Mouse (Mus musculus) hindbrain, embryonic 15.5 days (tissue): ENCODE results near the gene Tmem220. TPM values are rescaled to one million over a fixed set of nuclear protein-coding genes. Genes with fewer than 3 reads are reported as not detected.

Experiments
- ATAC-seq: fragments of 200-750 bp; cut with Nextera tagmentation; 2 replicates; pipeline ENCODE4 v1.8.0; 2017; ENCODE audit warnings: low read depth, moderate number of reproducible peaks, moderate TSS enrichment; ENCODE audit not compliant: low FRiP score
- H3K27ac ChIP-seq: fragments of 300-500 bp; sonication (generic); replicated peaks from 2 replicates; pipeline ENCODE4 v1.5.1; 2015; ENCODE audit warnings: mild to moderate bottlenecking, inconsistent platforms
- H3K27me3 ChIP-seq: fragments of 300-500 bp; sonication (generic); 2 replicates; pipeline ENCODE4 v1.6.1; 2015; ENCODE audit warnings: control low read depth, inconsistent platforms
- H3K36me3 ChIP-seq: fragments of 300-500 bp; sonication (generic); 2 replicates; pipeline ENCODE4 v1.6.1; 2015; ENCODE audit warnings: control low read depth, inconsistent platforms
- H3K4me1 ChIP-seq: fragments of 300-500 bp; sonication (generic); replicated peaks from 2 replicates; pipeline ENCODE4 v1.6.1; 2015; ENCODE audit warnings: control low read depth, inconsistent platforms
- H3K4me2 ChIP-seq: fragments of 300-500 bp; sonication (generic); 2 replicates; pipeline ENCODE4 v1.6.1; 2015; ENCODE audit warnings: moderate library complexity, mild to moderate bottlenecking, inconsistent platforms
- H3K4me3 ChIP-seq: fragments of 300-500 bp; sonication (generic); 2 replicates; pipeline ENCODE4 v1.5.1; 2015; ENCODE audit warnings: mild to moderate bottlenecking, inconsistent platforms
- H3K9ac ChIP-seq: fragments of 300-500 bp; sonication (generic); 2 replicates; pipeline ENCODE4 v1.6.1; 2015; ENCODE audit warnings: inconsistent platforms
- H3K9me3 ChIP-seq: fragments of 300-500 bp; sonication (generic); 2 replicates; pipeline ENCODE4 v1.6.1; 2016; ENCODE audit warnings: control low read depth, inconsistent platforms
- WGBS: fragments of 180-500 bp; shearing (Covaris S2); methylation state at CpG from one replicate; pipeline ENCODE4 v1.1.7; 2015; 5-methylcytosine and 5-hydroxymethylcytosine counted together
- polyA plus RNA-seq: library from polyadenylated mRNA; unstranded; fragments of >200 nt; fragmentation: Nextera tagmentation; extraction: Ambion mirVana; gene quantifications from 2 replicates; pipeline ENCODE4 v1.2.1, GENCODE M21; 2015

Gene Tmem220
- polyA plus RNA-seq, result 0.34 and 0.67 TPM in 2 replicates

DNA sequence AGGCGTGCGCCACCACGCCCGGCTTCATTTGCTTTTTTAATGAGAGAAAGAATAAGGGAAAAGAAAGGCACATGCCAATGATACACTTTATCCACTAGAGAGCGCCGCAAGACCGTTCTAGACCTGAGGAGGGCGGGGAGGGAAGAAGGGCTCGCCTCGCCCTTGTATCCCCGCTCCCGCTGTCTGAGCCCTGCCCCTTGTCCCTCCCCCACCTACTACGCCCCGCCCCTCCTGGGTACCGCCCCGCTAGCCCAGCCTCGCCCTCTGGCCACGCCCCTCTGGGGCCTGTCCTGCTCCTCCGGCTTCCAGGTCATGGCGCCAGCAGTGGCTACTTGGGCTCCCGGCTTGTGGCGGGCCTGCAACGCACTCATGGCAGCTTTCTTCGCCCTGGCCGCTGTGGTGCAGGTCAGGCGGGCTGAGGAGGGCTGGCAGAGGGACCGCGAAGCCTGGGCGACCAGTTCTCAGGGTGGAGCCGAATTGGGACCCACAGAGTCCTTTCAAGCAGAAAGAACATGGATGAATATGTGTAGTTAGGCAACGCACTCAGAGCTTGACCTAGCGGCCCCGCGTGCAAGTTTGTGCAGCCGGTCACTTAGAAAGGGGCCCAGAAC lies at the start of gene Tmem220:
Gene Tmem220 (plus strand): TSS at position 288 of the 611 bp plus-strand sequence.
- H3K4me2 ChIP-seq, result peak within 1 kb of the TSS; percentile 70
- H3K27ac ChIP-seq, result 0 out of 2 replicates have a peak within 1 kb of the TSS, but pooled peaks have one; percentile 12
- 2% methylated on average over 35 of the region's 35 CpGs for WGBS
- ATAC-seq, result peak; percentile 95
- peaks cover 17% of the 10 kb centered on the region; the same call in 1 of the 2 replicates for H3K4me1 ChIP-seq
- no peaks in the 10 kb centered on the region for H3K9me3 ChIP-seq
- peak within 1 kb of the TSS; percentile 41 for H3K4me3 ChIP-seq
- peak within 1 kb of the TSS; percentile 50 for H3K9ac ChIP-seq
- H3K27me3 ChIP-seq, result 0 out of 2 replicates have a peak, but pooled peaks cover 2% of the 10 kb centered on the region
- H3K36me3 ChIP-seq, result no peaks in the 10 kb centered on the region

DNA sequence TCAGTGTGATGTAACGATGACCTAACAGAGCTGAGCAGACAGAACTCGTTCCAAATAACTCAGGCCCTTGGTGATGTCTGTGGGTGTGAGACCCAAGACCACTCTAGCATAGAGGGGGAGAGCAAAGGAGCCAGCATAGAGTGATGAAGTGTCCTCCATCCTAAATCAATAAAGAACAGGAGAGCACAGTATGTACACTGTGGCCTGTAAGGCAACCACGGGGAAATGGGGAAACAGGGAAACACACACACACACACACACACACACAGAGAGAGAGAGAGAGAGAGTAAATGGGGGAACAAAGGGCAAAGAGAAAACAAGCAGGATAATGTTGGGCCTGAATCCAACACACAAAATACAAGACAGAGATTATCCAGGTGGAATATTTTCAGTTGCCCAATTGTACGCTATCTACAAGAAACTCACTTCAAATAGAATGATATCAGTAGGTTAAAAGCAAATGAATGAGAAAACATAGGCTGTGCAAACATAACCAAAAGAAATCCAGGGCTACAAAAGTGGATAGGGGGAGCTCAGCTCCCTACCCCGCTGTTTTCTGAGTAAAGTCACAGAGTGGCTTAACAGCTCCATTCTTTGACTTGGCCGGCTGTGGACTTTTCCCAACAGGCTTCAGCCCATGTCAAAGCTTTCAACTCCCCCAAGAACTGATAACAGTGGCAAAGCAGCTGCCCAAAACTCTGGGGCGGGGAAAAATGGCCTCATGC lies 49.2 kb upstream of the Tmem220 start:
- Histone ChIP-seq H3K9ac (no peak overlapping the region), H3K4me1 (no peaks in the 10 kb centered on the region), H3K4me2 (no peak overlapping the region), H3K4me3 (no peak overlapping the region), H3K27ac (no peak overlapping the region), H3K9me3 (0 out of 2 replicates have a peak, but pooled peaks cover 10% of the 10 kb centered on the region), H3K36me3 (no peaks in the 10 kb centered on the region), H3K27me3 (no peaks in the 10 kb centered on the region)
- no peak for ATAC-seq
- 94% methylated on average over 7 of the region's 7 CpGs for WGBS

DNA sequence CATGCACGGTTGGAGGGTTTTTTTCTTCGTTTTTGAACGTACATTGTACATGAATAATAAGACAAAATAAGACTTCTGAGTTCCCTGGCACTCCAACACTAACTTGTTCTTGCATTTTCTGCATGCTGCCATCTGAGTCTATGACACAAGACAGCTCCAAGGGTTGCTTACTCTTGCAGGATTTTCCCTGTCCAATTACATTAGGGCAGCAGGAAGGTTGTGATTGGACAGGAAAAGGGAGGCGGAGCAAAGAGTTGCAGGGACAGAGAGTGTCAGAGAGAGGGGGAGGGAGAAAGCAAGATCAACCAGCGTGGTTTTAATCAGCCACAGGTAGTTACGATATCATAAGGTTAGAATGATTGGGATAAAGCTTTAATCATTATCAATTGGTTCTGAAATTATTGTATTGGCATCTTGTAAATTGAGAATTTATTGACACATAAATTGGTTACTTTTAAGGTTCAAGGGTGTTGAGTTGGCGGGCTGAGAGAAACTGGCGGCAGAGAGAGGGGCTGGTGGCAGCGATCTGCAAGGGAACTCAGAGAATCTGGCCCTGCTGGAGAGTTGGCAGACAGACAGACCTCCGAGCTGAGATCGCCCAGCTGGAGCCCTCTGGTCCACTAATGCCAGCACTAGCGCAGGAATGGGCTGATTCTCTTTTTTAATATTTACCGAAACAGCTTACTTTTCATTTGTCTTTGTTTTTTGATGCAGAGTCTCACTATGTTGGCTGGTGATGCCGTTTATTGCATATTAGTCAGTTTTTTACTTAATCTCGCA lies 43.4 kb upstream of the Tmem220 start:
- H3K27ac ChIP-seq, result no peak overlapping the region
- no peaks in the 10 kb centered on the region for H3K27me3 ChIP-seq
- H3K9ac ChIP-seq, result no peak overlapping the region
- no peaks in the 10 kb centered on the region for H3K9me3 ChIP-seq
- WGBS, result 78% methylated on average over 15 of the region's 15 CpGs
- no peaks in the 10 kb centered on the region for H3K36me3 ChIP-seq
- no peak overlapping the region for H3K4me3 ChIP-seq
- no peak for ATAC-seq
- peaks cover 15% of the 10 kb centered on the region for H3K4me1 ChIP-seq
- no peak overlapping the region for H3K4me2 ChIP-seq

DNA sequence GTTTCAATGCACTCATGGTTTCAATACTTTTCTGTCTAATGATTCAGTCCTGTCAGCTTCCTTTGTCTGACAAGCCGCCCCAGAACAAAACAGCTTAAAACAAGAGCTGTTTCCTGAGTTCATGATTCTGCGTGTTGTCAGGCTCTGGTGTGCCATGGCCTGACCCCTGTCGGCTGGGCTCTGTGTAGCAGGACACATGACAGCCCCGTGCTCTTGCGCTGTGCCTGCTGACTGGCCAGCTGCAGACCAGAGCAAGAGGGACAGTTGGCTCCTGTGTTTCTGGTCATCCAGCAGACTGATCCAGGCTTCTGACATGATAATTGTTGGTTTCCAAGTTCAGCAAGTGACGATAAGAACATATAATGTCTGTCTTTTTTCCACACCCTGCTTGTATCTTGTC lies 42.2 kb upstream of the Tmem220 start:
- Histone ChIP-seq H3K4me3 (no peak overlapping the region), H3K4me1 (peaks cover 15% of the 10 kb centered on the region), H3K27me3 (no peaks in the 10 kb centered on the region), H3K9me3 (no peaks in the 10 kb centered on the region), H3K27ac (no peak overlapping the region), H3K9ac (no peak overlapping the region), H3K4me2 (no peak overlapping the region), H3K36me3 (no peaks in the 10 kb centered on the region)
- WGBS, result 38% methylated on average over 6 of the region's 6 CpGs
- ATAC-seq, result no peak

DNA sequence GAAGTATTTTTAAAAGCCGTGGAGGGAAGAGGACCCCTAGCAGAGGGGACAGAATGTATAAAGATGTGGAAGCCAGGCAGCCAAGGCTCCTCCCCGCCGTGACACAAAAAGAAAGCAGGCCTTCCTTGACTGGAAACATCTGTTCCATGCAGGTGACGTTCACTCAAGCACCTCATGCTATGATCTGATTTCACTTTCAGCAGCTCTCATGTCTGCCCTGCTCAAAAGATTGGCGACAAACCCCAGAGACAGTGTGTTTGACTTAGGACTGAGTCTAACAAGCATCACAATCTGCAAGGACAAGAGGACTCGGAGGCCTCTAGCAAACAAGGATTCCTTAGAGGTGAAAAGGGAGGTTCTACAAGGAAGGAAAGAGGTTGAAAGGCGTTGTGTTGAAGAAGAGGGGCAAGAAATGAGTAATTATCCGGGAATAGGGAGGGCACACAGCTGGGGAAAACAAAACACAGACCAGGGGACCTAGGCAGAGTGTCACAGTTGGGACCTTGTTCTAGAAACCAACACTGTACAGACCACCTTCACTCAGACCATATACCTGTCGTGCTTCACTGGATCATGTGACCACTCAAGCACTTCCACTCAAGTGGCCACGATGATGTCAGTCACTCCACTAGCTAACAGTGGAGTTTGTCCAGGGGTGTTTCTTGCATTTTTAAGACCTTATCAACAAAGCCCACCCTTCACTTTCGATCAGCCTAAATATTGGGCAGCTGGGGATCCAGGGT lies 41.4 kb upstream of the Tmem220 start:
- H3K4me2 ChIP-seq, result no peak overlapping the region
- 65% methylated on average over 11 of the region's 11 CpGs for WGBS
- no peak overlapping the region for H3K4me3 ChIP-seq
- H3K27ac ChIP-seq, result peak overlapping the region; percentile 71
- H3K36me3 ChIP-seq, result no peaks in the 10 kb centered on the region
- H3K4me1 ChIP-seq, result peaks cover 15% of the 10 kb centered on the region
- no peak for ATAC-seq
- no peak overlapping the region for H3K9ac ChIP-seq
- H3K9me3 ChIP-seq, result no peaks in the 10 kb centered on the region
- H3K27me3 ChIP-seq, result no peaks in the 10 kb centered on the region

DNA sequence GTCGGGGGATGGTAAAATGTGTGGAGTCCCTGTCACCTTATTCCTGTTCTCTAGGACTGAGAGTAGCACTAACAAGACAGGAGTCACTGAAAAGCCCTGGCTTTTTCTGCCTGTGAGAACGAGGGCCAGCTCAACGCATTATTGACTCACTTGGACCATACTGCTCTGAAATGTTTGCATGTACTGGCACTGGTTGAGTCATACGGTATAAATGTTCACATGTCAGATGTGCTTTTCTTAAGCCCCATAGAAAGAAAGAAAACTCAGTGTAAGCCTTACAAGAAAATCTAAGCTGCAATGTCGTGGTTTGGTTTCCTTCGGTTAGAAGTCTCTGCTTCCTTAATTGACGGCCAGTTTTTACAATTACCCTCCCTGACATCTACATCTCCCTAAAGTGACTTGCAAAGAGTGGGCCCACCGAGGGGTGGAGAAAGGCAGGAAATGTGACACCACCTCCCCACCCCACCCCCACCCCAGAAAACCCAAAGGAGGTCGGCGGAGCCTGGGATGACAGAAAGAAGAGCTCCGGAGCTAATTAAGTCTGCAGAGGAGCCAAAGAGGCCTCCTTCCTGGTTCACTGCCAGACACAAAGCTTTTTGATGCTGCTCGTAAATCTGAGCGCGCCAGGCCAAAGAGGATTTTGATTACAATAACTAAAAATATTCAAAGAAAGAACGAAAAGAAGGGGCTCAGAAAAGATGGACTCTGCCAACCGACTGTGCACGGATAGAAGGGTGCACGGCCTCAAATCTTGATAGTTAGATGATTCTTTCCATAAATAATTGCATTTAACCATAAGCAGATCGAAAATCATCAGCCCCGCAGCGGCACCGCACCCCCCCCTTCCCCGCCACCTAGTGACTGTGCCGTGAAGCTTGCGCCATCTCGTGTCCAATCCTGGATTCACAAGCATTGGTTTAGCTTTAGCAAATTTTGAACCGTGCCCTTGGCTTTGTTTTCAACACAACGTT lies 40.5 kb upstream of the Tmem220 start:
- no peaks in the 10 kb centered on the region for H3K9me3 ChIP-seq
- peak overlapping the region; percentile 71 for H3K4me2 ChIP-seq
- peak; percentile 72 for ATAC-seq
- WGBS, result 5% methylated on average over 28 of the region's 28 CpGs
- peak overlapping the region; percentile 37 for H3K4me3 ChIP-seq
- H3K36me3 ChIP-seq, result no peaks in the 10 kb centered on the region
- peak overlapping the region; percentile 54 for H3K9ac ChIP-seq
- peaks cover 15% of the 10 kb centered on the region for H3K4me1 ChIP-seq
- no peaks in the 10 kb centered on the region for H3K27me3 ChIP-seq
- H3K27ac ChIP-seq, result peak overlapping the region; percentile 71

DNA sequence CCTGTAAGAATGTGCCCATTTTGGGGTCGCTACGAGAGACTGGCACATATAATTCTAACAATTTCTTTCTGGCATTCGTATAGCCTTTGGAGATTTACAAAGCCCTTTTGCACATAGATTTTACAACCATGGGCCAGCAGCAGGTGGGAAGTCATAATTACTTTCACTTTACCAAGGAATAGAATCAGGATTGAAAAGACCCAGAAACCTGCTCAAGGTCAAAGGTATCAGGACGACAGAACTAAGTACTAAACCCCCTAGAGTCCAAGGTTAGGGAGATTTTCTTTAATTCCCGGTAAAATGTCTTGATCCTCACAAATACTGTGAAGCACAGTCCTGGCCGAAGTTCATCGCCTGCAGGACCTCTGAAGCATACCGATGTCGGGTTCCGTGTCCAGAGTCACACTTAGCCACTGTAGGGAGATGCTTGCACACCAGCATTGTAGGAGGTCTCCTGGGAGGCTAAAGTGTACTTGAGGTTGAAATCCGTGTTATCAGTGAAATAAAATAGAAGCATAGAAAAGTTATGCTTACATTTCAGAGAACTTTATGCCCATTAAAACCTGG lies 39.7 kb upstream of the Tmem220 start:
- Histone ChIP-seq H3K4me3 (peak overlapping the region; percentile 37), H3K9me3 (no peaks in the 10 kb centered on the region), H3K27ac (peak overlapping the region; percentile 71; the same call in 1 of the 2 replicates), H3K4me2 (peak overlapping the region; percentile 71), H3K9ac (no peak overlapping the region), H3K27me3 (no peaks in the 10 kb centered on the region), H3K4me1 (peaks cover 15% of the 10 kb centered on the region), H3K36me3 (no peaks in the 10 kb centered on the region)
- WGBS, result 32% methylated on average over 11 of the region's 11 CpGs
- ATAC-seq, result peak; percentile 6; the same call in 1 of the 2 replicates

DNA sequence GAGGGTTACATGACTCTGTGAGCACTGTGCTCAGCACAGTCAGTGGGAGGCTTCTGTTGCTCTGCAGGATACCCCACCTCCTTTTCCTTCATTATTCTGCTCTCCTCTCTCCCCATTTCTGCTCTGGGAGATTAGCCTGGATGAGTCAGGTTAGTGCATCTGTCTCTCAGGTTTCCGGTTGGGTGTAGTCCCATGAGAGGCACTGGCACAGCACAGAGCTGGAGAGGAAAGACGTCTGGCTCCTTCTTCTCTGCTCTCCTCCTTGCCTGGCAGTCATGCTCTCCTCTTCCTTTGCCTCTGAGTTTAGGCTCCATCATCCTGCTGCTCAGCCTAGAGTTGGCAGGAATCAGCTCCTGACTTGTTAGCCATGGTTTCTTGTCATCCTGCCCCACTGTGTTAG lies 32.8 kb upstream of the Tmem220 start:
- no peaks in the 10 kb centered on the region for H3K36me3 ChIP-seq
- H3K4me3 ChIP-seq, result no peak overlapping the region
- H3K4me2 ChIP-seq, result no peak overlapping the region
- no peak for ATAC-seq
- H3K9me3 ChIP-seq, result no peaks in the 10 kb centered on the region
- no peak overlapping the region for H3K27ac ChIP-seq
- no peaks in the 10 kb centered on the region for H3K4me1 ChIP-seq
- 90% methylated on average over 2 of the region's 2 CpGs for WGBS
- no peak overlapping the region for H3K9ac ChIP-seq
- no peaks in the 10 kb centered on the region for H3K27me3 ChIP-seq

DNA sequence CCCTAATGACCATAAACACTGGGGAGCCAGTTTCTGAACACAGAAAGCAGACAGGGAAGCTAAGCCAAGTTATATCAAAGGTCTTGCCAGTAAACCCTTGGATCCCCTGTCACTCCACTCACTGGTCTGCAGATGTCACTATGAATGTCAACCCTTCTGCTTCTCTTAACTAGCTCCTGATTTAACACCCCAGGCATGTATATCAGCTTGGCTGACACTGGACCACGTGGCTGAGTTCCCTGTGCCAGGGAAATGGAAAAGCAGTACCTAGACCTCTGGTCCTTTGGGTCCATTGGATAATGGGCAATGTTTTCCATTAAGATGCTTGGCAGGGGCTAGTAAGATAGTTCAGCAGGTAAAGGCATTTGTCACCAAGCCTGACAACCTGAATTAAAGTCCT lies 31.3 kb upstream of the Tmem220 start:
- Histone ChIP-seq H3K4me1 (peaks cover 3% of the 10 kb centered on the region; the same call in 1 of the 2 replicates), H3K36me3 (no peaks in the 10 kb centered on the region), H3K27me3 (no peaks in the 10 kb centered on the region), H3K9ac (no peak overlapping the region), H3K9me3 (no peaks in the 10 kb centered on the region), H3K4me3 (no peak overlapping the region), H3K27ac (no peak overlapping the region), H3K4me2 (no peak overlapping the region)
- no peak for ATAC-seq
- WGBS, result 52% methylated on average over 1 of the region's 1 CpGs

DNA sequence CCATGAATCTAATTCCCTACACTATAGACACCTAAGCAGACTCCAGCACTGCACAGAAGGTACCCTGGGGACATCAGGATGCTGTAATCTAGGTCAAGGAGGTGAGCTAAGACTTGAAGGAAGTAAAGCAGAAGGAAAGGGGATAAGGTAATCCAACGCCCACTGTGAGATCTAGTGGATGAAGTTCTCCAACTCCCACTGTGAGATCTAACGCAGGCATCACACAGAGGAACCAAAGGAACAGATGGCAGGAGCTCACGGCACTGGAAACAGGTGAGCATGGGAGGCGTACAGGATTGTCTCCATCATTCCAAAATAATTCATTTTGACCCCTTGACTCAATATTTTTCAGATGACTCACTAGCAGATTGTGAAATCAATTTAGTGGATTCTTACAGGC lies 28.5 kb upstream of the Tmem220 start:
- Histone ChIP-seq H3K4me1 (peaks cover 12% of the 10 kb centered on the region), H3K4me3 (no peak overlapping the region), H3K27ac (no peak overlapping the region), H3K4me2 (no peak overlapping the region), H3K36me3 (no peaks in the 10 kb centered on the region), H3K9me3 (no peaks in the 10 kb centered on the region), H3K27me3 (no peaks in the 10 kb centered on the region), H3K9ac (no peak overlapping the region)
- ATAC-seq, result no peak
- WGBS, result 88% methylated on average over 4 of the region's 4 CpGs
